Mouse (Mus musculus): ENCODE results near the gene Edf1. TPM values are rescaled to one million over a fixed set of nuclear protein-coding genes. Genes with fewer than 3 reads are reported as not detected.
A peak's percentile ranks its signal among the peaks of the same experiment; 100 is the strongest.
"Not testable (repeated sequence)": the region's sequence is repeated elsewhere in the genome, so short reads cannot be mapped to it uniquely, and the experiment has no call there.

Gene Edf1
- 100 to 1,000 TPM; 246 to 394 (median 269) TPM for polyA plus RNA-seq (2017; shearing (Covaris generic))

DNA sequence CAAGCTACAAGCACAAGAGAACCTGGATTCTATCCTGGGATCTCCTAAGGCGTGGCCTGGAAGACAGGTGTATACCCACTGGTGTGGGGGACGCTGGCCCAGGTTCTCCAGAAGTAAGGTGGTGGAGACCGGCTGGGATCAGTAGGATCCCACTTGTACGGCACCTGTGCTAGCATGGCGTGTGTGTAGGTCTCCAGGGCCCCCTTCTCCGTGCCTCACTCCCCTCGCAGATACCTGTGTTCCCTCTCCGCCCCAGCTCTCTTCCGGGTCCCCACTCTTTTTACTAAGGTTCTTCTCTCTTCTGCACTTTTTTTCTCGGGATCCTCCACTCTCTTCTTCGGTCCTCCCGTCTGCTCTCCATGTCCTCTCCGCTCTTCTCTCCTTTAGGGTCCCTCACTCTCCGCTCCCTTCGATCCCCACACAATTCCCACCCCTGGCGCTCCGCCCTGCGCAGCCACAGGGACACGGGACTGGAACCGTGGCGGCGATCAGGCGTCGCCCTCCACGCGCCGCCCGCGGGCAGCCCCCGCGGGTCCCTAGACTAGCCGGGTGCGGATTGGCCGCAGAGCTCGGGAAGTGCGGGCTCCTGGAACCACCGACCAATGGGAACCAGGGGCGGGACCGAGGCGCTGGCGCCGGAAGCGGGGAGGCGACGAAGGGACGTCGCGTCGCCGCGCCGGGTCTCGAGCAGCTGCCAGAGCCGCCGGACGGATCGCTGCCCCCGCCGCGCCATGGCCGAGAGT is at the start of gene Edf1:
Gene Edf1 (plus strand): TSS at position 627 of the 743 bp plus-strand sequence.
- peak; percentile 99 for ATAC-seq

DNA sequence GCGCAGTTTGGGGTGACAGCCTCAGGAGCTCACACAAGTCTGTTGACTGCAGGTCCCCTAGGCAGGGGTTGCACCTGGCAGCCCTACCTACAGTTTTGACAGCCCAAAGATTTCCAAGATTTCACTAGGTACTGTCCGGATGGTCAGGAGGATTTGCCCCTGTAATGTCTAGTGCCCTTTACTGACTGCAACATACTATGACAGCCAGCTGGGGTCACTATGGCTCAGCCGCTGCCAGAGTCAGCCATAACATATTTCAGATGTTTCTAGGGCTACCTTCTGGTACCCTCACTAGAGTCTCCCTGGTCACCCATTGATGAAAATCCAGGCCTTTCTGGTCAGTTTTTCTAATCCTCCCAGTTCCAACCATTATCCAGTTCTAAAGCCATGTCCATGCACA is 47.7 kb upstream of the Edf1 start:
- no peak for ATAC-seq

DNA sequence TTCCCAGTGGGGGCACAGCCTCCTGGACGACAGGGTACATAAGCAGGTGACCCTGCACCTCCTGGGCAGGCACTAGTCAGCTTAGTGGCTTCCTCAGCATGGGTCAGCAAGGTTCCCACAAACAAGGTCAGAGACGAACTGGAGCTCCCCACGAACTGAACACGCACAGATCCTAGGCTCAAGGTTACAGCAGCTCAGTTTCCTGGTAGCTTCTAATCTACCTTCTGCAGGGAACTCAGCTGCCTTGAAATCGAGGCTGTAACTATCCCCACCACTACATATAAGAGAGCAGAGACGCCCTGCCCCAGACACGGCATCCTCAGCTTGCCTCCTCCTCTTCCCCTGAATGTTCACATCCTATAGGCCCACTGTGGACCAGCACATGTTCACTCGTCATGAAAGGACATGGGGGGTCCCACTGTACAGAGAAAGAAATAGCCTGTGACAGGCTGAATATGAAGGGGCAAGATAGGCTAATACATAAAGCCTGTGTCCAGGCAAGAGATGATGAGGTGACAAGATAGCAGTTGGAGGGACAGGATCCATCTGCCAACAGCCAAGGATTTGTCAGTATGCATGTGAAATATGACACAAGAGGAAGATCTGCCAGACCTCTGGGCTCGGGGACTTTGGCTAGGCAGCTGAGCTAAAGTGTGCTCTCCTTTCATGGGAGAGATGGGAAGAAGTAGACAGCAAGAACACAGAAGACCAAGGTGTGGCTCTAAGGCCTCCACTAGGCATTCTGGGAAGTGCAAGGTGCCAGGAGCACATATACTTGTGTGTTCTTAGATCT is 30.9 kb upstream of the Edf1 start:
- ATAC-seq: no peak

DNA sequence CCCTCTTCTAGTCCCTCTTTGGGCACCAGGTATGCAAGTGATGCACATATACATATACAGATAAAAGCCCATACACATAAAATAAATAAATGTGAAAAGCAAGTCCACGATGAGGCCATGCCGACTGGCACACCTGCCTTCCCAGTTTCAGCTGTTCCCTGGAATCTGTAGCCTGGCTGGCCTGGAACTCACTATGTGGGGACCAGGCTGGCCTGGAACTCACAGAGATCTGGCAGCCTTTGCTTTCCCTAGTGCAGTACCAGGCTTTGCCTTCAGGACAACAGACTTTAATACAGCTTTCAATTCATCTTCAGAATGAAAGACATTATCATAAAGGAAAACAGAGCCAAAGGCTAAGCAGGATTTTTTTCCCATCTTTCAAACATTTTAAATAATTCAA is 23.9 kb upstream of the Edf1 start:
- no peak for ATAC-seq

GRCm38 (mm10) chr2:25534178-25534865 is 23.3 kb upstream of the Edf1 start:
- ATAC-seq: peak; percentile 94

DNA sequence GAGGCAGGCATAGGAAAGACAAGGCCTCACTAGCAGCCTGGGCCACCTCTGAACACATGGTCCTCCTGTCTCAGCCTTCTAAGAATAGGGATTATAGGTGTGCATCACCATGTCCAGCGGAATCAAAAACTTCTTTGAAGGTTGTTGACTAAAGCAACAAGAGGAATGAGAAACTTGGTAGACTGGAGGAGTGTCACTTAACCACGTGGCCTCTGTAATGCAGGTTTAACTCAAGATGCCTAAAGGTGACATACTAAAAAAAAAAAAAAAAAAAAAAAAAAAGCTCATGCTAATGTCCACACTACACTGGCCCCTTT is 22.8 kb upstream of the Edf1 start:
- no peak for ATAC-seq

DNA sequence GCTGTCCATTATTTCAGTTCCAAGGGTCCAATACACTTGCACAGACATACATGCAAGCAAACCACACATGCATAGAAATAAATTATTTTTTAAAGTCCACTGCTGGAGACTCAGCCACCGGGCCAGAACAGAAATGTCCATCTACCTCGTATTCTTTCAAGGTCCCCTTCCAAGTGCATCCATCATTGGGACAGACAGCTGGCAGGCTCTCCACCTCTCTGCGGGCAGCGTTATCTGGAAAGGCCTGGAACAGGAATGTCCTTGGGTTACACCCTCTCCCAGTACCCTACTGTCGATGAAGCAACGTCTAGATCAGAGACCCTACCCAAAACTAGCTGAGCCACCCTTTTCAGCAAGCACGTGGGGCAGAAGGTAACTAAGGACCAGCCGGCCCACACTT is 21.1 kb upstream of the Edf1 start:
- no peak for ATAC-seq

DNA sequence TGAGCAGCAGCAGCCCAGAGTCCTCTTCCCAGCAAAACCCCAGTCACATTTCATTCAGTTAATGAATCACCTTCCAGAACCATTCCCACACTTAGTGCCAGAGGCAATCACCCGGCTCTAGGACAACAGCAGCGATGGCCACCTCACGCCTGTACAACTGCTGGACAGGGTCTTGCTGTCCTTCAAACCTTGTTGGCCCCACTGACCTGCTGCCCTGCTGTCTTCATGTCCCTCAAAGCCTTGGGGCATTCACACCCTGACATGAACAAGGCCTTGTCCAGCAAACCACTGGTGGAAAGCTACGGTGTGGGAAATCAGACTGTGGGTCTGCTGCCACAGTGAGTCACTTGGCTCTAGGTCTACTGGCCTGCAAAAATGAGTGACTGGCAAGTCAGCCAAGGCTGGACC is 17.1 kb upstream of the Edf1 start:
- ATAC-seq: no peak

- ATAC-seq: no peak
Measured at GRCm38 (mm10) chr2:25541644-25542367, 15.8 kb upstream of the Edf1 start.

GRCm38 (mm10) chr2:25545996-25546810 is 11.4 kb upstream of the Edf1 start:
- ATAC-seq: peak; percentile 17

DNA sequence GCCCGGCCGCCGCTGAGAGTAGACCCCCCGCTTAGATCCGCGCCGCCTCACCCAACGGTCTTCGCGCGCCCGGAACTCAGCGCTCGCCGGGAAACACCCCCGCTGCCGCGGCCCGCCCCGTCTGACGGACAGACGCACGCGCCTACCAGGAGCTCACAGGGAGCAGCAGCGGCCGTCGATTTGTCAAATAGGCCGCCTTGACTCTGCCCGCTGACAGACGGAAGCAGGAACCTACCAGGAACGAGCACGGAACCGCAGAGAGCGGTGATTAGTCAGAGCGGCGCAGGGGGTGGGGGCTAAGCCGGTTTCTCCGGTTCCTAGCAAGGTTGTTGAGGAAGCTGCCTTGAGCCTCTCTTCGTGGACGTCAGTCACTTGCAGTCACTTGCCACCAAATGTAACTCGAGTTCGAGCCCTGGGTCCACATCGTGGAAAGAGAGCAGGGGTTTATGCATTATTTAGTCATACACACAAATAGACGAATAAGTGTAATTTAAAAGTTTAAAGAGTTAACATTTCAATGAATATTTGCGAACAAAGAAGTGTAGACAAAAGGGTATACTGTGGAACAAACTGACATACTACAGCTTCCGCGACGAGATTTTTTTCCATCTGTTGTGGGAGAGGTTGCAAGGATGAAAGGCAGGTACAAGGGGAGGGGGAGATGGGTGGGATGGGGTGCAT is 10.7 kb upstream of the Edf1 start, which contains the start of gene Traf2:
Gene Traf2 (minus strand): TSS at position 130 of the 681 bp plus-strand sequence.
- peak; percentile 85 for ATAC-seq

DNA sequence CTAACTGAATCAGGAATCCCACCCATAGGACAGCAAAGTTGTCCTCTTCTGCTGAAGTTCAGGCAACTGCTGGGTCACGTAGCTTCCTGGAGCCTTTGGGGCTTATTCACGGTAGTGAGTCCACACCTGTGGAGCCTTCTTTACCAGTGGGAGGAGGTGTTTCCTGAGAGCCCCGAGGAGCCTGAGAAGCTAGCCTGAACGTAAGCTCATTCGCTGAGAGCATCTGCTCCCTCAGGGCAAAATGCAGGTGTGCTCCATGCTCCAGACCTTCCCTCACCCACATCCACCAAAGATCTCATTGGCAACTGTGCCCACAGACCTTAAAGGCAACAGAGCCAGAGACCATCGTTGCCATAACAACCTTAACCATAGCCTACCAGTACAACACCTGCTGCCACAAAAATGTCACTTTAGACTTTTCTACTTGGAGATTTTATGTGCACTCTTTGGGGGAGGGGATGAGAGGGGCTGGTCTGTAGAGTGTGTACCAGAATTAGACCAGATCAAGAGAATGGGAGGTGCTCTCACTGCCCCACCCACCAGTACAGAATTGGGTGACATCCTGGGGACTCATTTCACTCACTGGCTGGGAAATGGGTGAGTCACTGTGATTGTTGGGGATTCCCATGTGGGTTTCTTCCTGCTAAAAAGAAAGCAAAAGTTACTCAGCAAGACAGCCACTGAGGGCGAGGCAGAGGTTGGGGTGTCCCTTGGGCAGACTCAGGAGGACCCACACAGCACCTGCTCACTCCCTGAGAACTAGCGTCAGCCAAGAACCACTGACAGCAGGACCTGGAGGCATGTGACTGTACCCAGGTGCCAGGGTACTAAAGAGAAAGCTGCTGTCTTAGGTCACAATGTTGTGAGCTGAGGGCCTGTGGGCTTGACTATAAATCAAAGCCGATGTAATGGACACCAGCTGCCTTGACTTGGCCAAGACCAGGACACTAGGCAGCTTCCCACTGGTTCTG is 8.3 kb upstream of the Edf1 start:
- ATAC-seq: peak; percentile 73

DNA sequence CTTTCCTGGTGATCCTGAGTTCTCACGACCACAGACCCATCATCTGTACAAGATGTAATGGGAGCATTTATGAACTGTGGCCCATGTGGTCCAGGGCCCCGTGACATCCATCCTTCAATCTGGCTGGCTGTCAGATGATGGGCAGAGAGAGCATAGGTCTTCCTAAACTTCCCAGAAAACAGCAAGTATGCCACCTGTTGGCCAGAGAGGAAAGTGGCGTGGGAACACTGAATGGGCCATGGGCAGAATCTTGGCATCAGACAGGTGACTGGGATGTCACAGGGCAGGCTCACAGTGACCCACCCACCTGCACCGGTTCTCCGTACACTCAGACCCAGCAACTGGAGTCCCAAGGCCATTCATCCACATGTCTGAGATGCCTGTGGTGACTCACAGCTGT is 6.5 kb upstream of the Edf1 start:
- ATAC-seq: no peak

- not testable (repeated sequence) for ATAC-seq
Measured at GRCm38 (mm10) chr2:25553171-25553786, 4.4 kb upstream of the Edf1 start.

DNA sequence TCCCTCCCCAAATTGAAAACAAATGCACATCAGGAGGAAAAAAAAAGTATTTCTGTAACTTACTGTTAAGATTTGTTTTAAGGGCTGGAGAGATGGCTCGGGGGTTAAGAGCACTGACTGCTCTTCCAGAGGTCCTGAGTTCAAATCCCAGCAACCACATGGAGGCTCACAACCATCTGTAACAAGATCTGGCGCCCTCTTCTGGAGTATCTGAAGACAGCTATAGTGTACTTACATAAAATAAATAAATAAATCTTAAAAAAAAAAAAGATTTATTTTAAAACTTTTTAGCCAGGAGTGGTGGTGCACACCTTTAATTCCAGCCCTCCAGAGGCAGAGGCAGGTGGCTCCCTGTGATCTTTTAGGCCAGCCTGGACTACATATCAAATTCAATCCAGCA is 2.2 kb upstream of the Edf1 start:
- not testable (repeated sequence) for ATAC-seq

DNA sequence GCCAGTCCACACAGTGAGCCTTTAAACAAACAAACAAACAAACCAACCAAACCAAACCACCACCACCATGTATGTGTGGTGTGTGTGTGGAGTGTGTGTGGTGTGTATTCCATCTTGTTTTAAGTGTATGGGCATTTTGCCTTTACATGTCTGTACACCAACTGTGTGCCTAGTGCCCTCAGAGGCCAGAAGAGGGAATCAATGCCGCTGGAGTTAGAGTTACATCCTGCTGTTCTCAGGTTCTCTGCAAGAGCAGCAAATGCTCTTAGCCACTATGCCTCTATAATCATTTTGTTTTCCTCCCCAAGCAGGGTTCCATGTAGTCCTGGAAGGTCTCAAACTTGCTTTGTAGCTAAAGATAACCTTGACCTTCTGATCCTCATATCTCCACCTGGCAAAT is 1.4 kb upstream of the Edf1 start:
- no peak for ATAC-seq

DNA sequence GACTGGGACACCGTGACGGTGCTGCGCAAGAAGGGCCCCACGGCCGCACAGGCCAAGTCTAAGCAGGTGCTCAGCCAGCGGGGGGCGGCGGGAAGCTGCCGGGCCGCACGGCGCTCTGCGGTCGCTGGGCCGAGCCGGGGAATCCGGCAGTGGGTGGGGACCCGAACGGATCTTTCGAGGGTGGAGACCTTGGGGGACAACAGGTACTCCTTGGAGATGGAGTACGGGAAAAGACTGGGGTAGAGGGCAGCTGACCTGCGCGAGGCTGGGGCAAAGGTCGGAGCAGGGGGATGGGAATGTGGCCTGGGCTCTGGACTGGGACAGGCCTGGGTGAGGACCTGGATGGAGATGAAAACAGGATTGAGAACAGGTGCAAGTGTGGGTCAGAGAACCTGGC is 315 bp downstream of the Edf1 start:
- ATAC-seq: peak; percentile 38

DNA sequence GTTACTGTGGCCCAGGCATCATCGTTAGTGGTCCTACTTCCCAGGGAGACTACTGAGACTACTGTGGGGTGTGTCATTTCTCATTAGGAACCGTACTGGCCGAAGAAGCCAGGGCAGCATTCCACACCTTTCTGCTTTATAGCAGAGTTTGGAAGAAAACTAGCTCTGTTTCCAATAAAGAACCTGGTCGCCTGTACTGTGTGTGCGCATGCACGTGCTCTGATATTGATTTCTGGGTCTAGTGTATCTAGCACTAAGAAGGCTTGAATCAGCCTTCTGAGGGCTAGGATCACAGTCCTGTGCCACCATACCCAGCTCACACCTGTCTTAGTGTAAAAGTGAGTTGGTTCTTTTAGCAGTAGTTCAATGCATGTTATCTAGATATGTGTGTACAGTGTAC is 1.1 kb downstream of the Edf1 start:
- no peak for ATAC-seq

- no peak for ATAC-seq
Measured at GRCm38 (mm10) chr2:25560551-25560950, 2.9 kb downstream of the Edf1 start.

GRCm38 (mm10) chr2:25561946-25562345 is 4.3 kb downstream of the Edf1 start:
- ATAC-seq: no peak

Data from inflammation-experienced regulatory T-cells, adult 6 months (primary cell).